Mouse (Mus musculus) lung, postnatal 0 days (tissue): Measurements from ENCODE around the gene Cfap65. TPM values are rescaled to one million over a fixed set of nuclear protein-coding genes. Genes with fewer than 3 reads are reported as not detected.

ENCODE experiments used
- ATAC-seq: fragments of 200-750 bp; cut with Nextera tagmentation; 2 replicates; pipeline ENCODE4 v1.8.0; 2017; ENCODE audit warnings: moderate library complexity
- DNase-seq: peaks from one replicate; pipeline ENCODE4 v3.0.0-alpha.2; 2016; ENCODE audit warnings: low spot score
- H3K27ac ChIP-seq: fragments of 300-500 bp; sonication (generic); 2 replicates; pipeline ENCODE4 v1.5.1; 2014; ENCODE audit warnings: antibody characterized with exemption, mild to moderate bottlenecking, low read length, mixed read lengths
- H3K27me3 ChIP-seq: fragments of 300-500 bp; sonication (generic); replicated peaks from 2 replicates; pipeline ENCODE4 v1.6.1; 2014; ENCODE audit warnings: low read length, mixed read lengths; ENCODE audit not compliant: insufficient read depth
- H3K36me3 ChIP-seq: fragments of 300-500 bp; sonication (generic); 2 replicates; pipeline ENCODE4 v1.6.1; 2014; ENCODE audit warnings: low read length, mixed read lengths; ENCODE audit not compliant: insufficient read depth
- H3K4me1 ChIP-seq: fragments of 300-500 bp; sonication (generic); 2 replicates; pipeline ENCODE4 v1.6.1; 2014; ENCODE audit warnings: antibody characterized with exemption, low read depth, low read length, mixed read lengths; ENCODE audit not compliant: insufficient read depth
- H3K4me2 ChIP-seq: fragments of 300-500 bp; sonication (generic); replicated peaks from 2 replicates; pipeline ENCODE4 v1.6.1; 2014; ENCODE audit warnings: low read depth, mild to moderate bottlenecking, low read length, moderate library complexity, mixed read lengths
- H3K4me3 ChIP-seq: fragments of 300-500 bp; sonication (generic); 2 replicates; pipeline ENCODE4 v1.5.1; 2014; ENCODE audit warnings: low read depth, low read length
- H3K9ac ChIP-seq: fragments of 300-500 bp; sonication (generic); replicated peaks from 2 replicates; pipeline ENCODE4 v1.6.1; 2014; ENCODE audit warnings: low read depth, mild to moderate bottlenecking
- H3K9me3 ChIP-seq: fragments of 300-500 bp; sonication (generic); 2 replicates; pipeline ENCODE4 v1.6.1; 2016; ENCODE audit warnings: low read length, mixed read lengths
- CTCF ChIP-seq: IDR thresholded peaks from 2 replicates; pipeline ENCODE4 v1.5.1; 2016; ENCODE audit warnings: antibody characterized with exemption, mild to moderate bottlenecking
- EP300 ChIP-seq: IDR thresholded peaks from 2 replicates; pipeline ENCODE4 v1.6.1; 2016; ENCODE audit warnings: antibody characterized with exemption, mild to moderate bottlenecking, control low read depth
- WGBS: fragments of 180-500 bp; shearing (Covaris S2); extraction: QIAGEN DNeasy Blood & Tissue Kit; methylation state at CpG from one replicate; pipeline ENCODE4 v1.1.7; 2014; 5-methylcytosine and 5-hydroxymethylcytosine counted together
- polyA plus RNA-seq: library from polyadenylated mRNA; unstranded; fragments of >200 nt; fragmentation: Nextera tagmentation; extraction: Ambion mirVana; gene quantifications from 2 replicates; pipeline ENCODE4 v1.2.1, GENCODE M21; 2015

Cfap65 gene
- polyA plus RNA-seq, 1 experiment from 2014 or later = 2.0 TPM

DNA sequence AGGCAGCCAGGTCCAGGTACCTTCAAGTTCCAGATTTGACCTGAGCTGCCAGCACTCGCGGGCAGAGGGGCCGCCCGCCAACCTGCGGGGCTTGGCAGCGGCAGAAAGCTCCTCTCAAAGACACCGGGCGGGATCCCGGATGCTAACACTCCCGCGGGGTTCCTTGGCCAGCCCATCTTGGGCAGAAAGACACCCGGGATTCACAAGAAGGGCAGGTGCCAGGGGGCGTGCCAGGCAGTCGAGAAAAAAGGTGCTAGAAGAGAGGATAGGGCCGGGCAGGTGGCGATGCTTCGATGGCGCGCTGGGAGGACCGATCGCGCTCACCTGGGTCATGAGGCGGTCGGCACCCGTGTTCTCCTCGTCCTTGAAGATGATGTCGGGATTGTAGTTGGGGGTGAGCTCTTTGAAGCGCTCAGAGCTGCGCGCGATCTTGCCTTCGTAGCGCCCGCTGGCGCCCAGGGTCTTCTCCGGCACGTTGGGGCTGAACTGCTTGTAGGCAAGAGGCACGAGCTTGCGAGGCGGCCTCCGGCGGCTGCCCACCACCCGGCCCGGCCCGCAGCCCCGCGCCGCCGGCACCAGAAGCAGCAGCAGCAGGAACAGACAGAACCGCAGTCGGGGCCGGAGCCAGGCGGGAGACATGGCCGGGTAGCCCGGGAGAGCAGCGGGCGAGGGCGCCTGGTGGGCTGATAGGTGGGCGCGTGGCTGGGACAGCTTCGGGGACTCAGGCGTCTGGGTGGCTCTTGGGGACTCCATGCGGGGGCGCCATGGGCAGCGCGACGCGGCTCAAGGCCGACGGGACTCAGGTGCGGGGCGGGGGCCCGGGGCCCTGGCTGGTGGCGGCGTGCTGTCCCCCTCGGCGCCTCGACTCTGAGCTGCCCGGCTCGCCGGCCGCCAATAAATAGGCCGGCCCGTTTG lies 15.4 kb upstream of the Cfap65 start:
- no peak for TF ChIP-seq CTCF
- no peak for TF ChIP-seq EP300

DNA sequence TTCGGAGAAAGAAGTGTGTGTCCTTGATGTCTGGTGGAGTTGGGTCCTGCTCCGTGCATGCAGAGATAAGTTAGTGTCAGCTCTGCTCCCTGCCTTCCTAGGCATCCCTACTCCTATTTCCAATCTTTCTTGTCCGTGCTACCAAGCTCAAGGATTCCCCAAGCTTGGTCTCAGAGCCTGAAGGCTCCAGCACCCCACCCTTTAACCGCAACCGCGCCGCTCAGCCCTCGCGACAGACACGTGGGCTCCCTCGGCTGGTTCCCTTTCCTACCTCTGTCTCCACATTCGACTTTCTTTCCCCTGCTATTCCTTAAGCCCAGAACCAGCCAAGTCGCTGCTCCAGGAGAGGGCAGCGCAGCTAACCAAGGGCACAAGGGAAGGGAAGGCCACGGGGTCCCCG lies 14.7 kb upstream of the Cfap65 start:
- no peak overlapping the region for H3K9ac ChIP-seq
- peak overlapping the region; percentile 20; the same call in 1 of the 2 replicates for H3K4me2 ChIP-seq
- H3K27ac ChIP-seq = no peak overlapping the region

More for the DNA sequence above, 15.4 kb upstream of the Cfap65 start:
- Histone ChIP-seq H3K4me3 (peak overlapping the region; percentile 32), H3K4me2 (peak overlapping the region; percentile 57), H3K36me3 (no peaks in the 10 kb centered on the region), H3K27ac (no peak overlapping the region), H3K9ac (no peak overlapping the region), H3K27me3 (peaks cover 72% of the 10 kb centered on the region), H3K9me3 (no peaks in the 10 kb centered on the region), H3K4me1 (peaks cover 15% of the 10 kb centered on the region)
- ATAC-seq (no peak), DNase-seq (no peak)
- WGBS = 2% methylated on average over 67 of the region's 84 CpGs

DNA sequence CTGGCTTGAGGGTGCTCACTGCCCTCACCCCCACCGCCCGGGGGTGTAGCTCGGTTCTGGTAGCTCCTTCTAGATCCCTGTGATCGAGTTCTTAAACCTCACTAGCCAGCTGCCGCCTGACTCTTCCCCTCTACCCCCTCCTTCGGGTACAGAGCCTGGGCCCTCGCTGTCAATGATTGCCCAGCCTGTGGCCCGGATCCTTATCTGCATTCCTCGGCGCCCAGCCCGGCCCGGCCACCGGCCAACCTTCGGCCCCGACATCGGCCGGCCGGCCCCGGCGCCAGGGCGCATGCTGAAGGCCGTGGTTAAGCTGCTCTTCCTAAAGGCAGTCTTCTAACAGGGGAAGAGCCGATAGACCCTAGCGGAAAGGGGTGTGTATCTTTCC lies 14.3 kb upstream of the Cfap65 start:
- 2% methylated on average over 24 of the region's 24 CpGs for WGBS
- peak; percentile 71 for ATAC-seq
- Histone ChIP-seq H3K4me3 (no peak overlapping the region), H3K9me3 (no peaks in the 10 kb centered on the region), H3K27ac (no peak overlapping the region), H3K4me2 (peak overlapping the region; percentile 20; the same call in 1 of the 2 replicates), H3K27me3 (peaks cover 72% of the 10 kb centered on the region), H3K9ac (no peak overlapping the region), H3K36me3 (no peaks in the 10 kb centered on the region), H3K4me1 (peaks cover 15% of the 10 kb centered on the region)
- peak; percentile 53 for DNase-seq
- TF ChIP-seq EP300 (no peak), CTCF (no peak)

More for the DNA sequence above, 14.7 kb upstream of the Cfap65 start:
- WGBS = 2% methylated on average over 16 of the region's 16 CpGs
- no peaks in the 10 kb centered on the region for H3K9me3 ChIP-seq
- ATAC-seq (no peak), DNase-seq (no peak)
- H3K36me3 ChIP-seq = no peaks in the 10 kb centered on the region
- TF ChIP-seq CTCF (no peak), EP300 (no peak)
- H3K27me3 ChIP-seq = peaks cover 72% of the 10 kb centered on the region
- H3K4me3 ChIP-seq = no peak overlapping the region
- H3K4me1 ChIP-seq = peaks cover 15% of the 10 kb centered on the region

DNA sequence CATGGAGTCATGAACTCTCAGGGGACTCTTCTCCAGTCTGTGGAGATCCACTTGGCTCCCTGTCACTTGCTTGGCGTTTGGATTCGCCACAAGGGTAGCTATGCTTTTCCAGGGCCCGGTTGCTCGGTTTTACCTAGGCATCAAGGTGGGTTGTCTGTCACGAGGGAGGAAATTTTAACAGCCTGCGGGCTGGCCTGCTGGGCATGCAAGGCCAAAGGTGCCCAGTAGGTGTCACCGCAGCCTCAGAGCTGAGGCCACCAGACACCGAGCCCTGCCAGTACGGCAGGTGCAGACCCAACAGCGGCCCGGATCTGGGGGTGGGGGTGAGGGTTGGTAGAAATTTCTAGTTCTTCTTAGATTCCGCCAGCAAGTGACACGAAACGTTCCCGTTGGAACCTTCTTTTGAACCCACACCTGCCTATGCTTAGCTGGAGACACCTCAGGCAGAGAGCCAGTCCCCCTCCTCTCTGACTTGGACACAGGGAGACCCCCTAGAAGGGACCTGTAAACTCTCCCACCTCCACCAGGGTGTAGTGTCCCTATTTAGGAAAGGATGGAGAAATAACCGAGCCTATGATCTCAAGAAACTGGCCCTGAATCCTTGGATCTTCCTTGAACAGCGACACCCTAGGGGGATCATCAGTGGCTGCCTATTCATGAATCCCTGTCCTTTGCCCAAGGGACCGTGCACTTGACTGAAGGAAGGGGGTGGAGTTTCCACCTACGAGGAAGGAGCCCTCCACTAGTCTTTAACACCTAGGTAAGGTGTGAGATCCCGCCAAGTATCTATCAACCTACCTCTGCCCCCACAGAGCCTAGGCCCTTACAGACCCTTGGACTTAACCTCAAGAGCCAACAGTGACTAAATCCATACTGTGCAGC lies 13.6 kb upstream of the Cfap65 start:
- Histone ChIP-seq H3K9ac (no peak overlapping the region), H3K4me1 (peaks cover 15% of the 10 kb centered on the region), H3K4me3 (no peak overlapping the region), H3K36me3 (no peaks in the 10 kb centered on the region), H3K9me3 (no peaks in the 10 kb centered on the region), H3K27ac (no peak overlapping the region), H3K4me2 (peak overlapping the region; percentile 42; the same call in 1 of the 2 replicates), H3K27me3 (peaks cover 68% of the 10 kb centered on the region)
- 3% methylated on average over 20 of the region's 20 CpGs for WGBS
- ATAC-seq (peak; percentile 62), DNase-seq (peak; percentile 53)
- TF ChIP-seq EP300 (no peak), CTCF (peak; percentile 87)

DNA sequence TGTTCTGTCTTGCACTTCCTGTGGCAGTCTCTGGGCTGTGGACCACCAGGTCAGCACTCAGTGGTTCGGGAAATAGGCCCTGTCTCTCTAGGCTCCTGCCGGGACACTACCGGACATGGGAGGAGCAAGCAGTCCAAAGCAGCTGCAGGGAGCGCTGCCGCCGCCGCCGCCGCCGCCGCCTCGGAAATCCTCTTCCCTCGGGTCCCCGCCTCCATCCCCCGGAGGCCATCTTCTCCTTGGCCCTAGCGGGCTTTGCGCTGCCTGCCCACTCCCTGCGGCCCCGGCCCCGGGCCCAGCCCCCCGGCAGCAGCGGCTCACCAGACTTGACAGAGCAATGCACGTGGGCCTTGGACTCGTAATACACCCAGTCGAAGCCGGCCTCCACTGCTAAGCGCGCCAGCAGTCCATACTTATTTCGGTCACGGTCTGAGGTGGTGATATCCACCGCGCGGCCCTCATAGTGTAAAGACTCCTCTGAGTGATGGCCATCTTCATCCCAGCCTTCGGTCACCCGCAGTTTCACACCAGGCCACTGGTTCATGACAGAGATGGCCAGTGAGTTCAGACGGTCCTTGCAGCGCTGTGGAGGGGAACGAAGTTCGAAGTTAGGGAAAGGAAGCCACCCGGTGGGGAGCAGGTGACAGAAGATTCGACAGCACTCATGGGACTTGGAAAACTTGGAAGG lies 12.7 kb upstream of the Cfap65 start:
- H3K4me3 ChIP-seq = peak overlapping the region; percentile 21; the same call in 1 of the 2 replicates
- H3K9me3 ChIP-seq = no peaks in the 10 kb centered on the region
- peaks cover 60% of the 10 kb centered on the region for H3K27me3 ChIP-seq
- no peak overlapping the region for H3K27ac ChIP-seq
- no peak for TF ChIP-seq EP300
- no peak for TF ChIP-seq CTCF
- H3K4me2 ChIP-seq = peak overlapping the region; percentile 42
- peaks cover 15% of the 10 kb centered on the region for H3K4me1 ChIP-seq
- H3K9ac ChIP-seq = no peak overlapping the region
- 4% methylated on average over 41 of the region's 41 CpGs for WGBS
- peak; percentile 39 for DNase-seq
- H3K36me3 ChIP-seq = no peaks in the 10 kb centered on the region
- ATAC-seq = peak; percentile 18; the same call in 1 of the 2 replicates
